Mouse (Mus musculus) bone marrow, adult 2 months (tissue): ENCODE results near the gene Snx4. TPM values are rescaled to one million over a fixed set of nuclear protein-coding genes. Genes with fewer than 3 reads are reported as not detected.

Experiments used
- H3K27ac ChIP-seq: fragments of 200-500 bp; 2 replicates; pipeline ENCODE4 v1.5.1; 2012; ENCODE audit warnings: low read depth, mild to moderate bottlenecking, control low read depth, inconsistent platforms, low read length; ENCODE audit not compliant: control insufficient read depth, poor library complexity, insufficient read depth
- H3K4me1 ChIP-seq: fragments of 200-500 bp; 2 replicates; pipeline ENCODE4 v1.6.1; 2011; ENCODE audit warnings: low read length; ENCODE audit not compliant: control insufficient read depth, insufficient read depth
- H3K4me3 ChIP-seq: fragments of 200-500 bp; replicated peaks from 2 replicates; pipeline ENCODE3; 2011; ENCODE audit warnings: mild to moderate bottlenecking, low read depth, low read length, control low read depth; ENCODE audit not compliant: control insufficient read depth
- CTCF ChIP-seq: fragments of 200-500 bp; IDR thresholded peaks from 2 replicates; pipeline ENCODE4 v1.5.1; 2011; ENCODE audit warnings: low read length, control low read depth; ENCODE audit not compliant: control insufficient read depth, insufficient read depth
- POLR2A ChIP-seq: fragments of 200-500 bp; IDR thresholded peaks from 2 replicates; pipeline ENCODE4 v1.6.1; 2011; ENCODE audit warnings: low read depth, mild to moderate bottlenecking, control low read depth, low read length, borderline replicate concordance; ENCODE audit not compliant: control insufficient read depth
- WGBS: fragments of 180-500 bp; shearing (Covaris S2); methylation state at CpG from one replicate; pipeline ENCODE4 v1.1.7; 2018; 5-methylcytosine and 5-hydroxymethylcytosine counted together
- polyA plus RNA-seq: library from polyadenylated mRNA; stranded (reverse); fragments of >200 nt; gene quantifications from 2 replicates; pipeline ENCODE4 v1.2.4, GENCODE M21; 2011; ENCODE audit warnings: low replicate concordance; ENCODE audit not compliant: missing spikeins, insufficient read depth, insufficient read length

Snx4 gene
- polyA plus RNA-seq, 1 experiment, result 22.3 TPM

DNA sequence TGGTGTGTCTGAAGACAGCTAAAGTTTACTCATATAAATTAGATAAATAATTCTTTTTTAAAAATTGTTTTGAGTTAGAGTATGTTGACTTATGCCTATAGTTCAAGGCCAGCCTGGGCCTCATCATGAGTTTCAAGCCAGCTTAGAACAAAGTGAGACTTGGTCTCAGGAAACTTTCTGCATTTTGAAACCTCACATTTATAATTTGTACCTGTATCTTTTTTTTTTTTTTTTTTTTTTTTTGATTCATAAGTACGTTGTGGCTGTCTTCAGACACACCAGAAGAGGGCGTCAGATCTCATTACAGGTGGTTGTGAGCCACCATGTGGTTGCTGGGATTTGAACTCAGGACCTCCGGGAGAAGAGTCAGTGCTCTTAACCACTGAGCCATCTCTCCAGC is 8.6 kb downstream of the Snx4 start:
- H3K4me3 ChIP-seq, result no peak overlapping the region
- H3K4me1 ChIP-seq, result peaks cover 3% of the 10 kb centered on the region; the same call in 1 of the 2 replicates
- H3K27ac ChIP-seq, result no peak overlapping the region
- TF ChIP-seq CTCF (no peak), POLR2A (no peak)
- WGBS, result 68% methylated on average over 3 of the region's 3 CpGs

DNA sequence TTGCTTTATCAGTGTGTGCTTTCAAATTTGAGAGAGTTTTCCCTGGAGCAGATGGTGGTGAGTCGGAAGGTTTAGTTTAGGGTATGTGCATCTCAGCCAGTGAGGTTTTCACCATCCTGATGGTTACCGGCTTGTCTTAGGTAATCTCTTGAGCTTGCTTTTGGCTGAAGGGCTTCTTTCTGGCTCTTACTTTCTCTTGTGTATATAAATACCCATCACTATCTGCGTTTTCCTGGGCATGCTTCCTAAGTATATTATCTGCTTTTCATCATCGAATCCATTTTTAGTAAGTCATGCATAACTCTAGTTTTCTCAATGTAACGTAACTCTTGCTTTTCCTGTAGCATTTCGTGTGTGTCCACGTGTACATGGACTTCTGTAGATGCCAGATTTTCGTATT is 9.6 kb downstream of the Snx4 start:
- Histone ChIP-seq H3K4me3 (no peak overlapping the region), H3K4me1 (peaks cover 3% of the 10 kb centered on the region; the same call in 1 of the 2 replicates), H3K27ac (no peak overlapping the region)
- 17% methylated on average over 8 of the region's 8 CpGs for WGBS
- no peak for TF ChIP-seq CTCF
- no peak for TF ChIP-seq POLR2A

DNA sequence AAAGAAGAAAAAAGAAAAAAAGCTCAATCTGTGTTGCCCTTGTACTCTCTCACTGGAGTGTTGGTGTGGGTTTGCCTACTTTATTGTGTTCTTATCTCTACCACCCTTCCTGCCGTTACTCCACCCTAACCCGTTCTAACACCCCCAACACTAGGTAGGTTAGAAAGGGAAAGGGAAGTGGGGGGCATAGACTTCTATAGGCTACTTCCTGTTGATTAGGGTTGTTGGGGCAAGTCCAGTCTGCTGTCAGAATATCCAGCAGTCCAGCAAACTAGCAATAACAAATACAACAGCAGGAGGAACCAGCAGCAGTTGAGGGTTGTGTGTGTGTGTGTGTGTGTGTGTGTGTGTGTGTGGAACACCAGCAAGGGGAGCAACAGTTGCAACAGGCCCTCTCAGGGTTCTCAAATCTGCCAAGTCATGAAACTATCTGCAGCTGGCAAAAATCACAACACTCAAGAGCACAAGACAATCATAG is 10.4 kb downstream of the Snx4 start:
- Histone ChIP-seq H3K4me3 (no peak overlapping the region), H3K27ac (no peak overlapping the region), H3K4me1 (peaks cover 3% of the 10 kb centered on the region; the same call in 1 of the 2 replicates)
- TF ChIP-seq CTCF (no peak), POLR2A (no peak)
- 3% methylated on average over 2 of the region's 2 CpGs for WGBS

DNA sequence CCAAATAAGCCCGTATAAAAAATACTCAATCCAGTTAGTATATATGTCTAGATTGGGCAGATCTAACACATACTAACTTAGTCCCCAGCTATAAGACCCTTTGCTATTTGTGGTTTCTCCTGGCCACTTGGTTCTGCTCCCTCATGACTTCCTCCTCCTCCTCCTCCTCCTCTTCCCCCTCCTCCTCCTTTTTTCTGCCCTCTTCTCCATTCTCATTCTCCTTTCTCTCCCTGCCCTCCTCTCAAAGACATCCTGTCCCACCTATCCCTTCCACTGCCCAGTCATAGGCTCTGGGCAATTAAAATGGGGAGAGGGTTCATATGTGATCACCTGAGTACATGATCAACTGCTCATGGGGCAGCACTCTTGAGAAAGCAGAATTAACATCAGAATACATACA is 10.9 kb downstream of the Snx4 start:
- H3K4me3 ChIP-seq, result no peak overlapping the region
- TF ChIP-seq CTCF (no peak), POLR2A (no peak)
- H3K27ac ChIP-seq, result no peak overlapping the region
- 3% methylated on average over 1 of the region's 1 CpGs for WGBS
- H3K4me1 ChIP-seq, result peaks cover 3% of the 10 kb centered on the region; the same call in 1 of the 2 replicates

DNA sequence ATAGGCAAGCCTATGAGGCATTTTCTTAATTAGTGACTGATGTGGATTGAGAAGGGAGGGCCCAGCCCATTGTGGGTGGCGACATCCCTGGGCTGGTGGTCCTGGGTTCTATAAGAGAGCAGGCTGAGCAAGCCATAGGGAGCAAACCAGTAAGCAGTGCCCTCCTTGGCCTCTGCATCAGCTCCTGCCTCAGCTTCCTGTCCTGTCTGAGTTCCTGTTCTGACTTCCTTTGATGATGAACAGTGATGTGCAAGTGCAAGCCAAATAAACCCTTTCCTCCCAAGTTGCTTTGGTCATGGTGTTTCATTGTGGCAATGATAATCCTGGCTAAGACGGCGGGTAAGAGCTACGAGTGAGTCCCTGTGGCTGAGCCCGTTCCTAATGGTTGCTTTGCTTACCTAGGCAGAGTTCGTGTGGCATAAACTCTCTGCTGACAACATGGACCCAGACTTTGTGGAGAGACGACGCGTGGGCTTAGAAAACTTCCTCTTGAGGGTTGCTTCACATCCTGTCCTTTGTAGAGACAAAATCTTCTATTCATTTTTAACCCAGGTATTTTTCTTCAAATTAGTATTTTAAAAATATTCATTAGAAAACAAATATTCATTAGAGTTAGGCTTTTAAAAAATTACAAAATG is 16.5 kb downstream of the Snx4 start:
- Histone ChIP-seq H3K4me3 (no peak overlapping the region), H3K27ac (peak overlapping the region; percentile 55), H3K4me1 (peaks cover 3% of the 10 kb centered on the region; the same call in 1 of the 2 replicates)
- WGBS, result 49% methylated on average over 9 of the region's 9 CpGs
- TF ChIP-seq POLR2A (no peak), CTCF (no peak)

DNA sequence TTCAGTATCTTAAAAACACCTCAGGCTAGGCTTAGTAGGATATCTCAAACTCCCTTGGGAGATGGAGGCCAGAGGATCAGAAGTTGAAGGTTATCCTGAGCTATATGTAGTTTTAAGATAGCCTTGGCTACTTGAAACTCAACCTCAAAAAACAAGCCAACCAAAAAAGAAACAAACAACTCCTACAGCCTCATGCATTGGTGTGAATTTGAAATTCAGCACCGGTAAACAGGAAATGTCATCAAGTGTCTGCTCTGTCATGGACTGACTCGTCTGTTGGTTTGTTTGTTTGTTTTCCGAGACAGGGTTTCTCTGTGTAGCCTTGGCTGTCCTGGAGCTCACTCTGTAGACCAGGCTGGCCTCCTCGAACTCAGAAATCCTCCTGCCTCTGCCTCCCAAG is 20.6 kb downstream of the Snx4 start:
- H3K4me3 ChIP-seq, result no peak overlapping the region
- H3K4me1 ChIP-seq, result peaks cover 3% of the 10 kb centered on the region; the same call in 1 of the 2 replicates
- WGBS, result 84% methylated on average over 4 of the region's 4 CpGs
- H3K27ac ChIP-seq, result no peak overlapping the region
- TF ChIP-seq POLR2A, result no peak
- no peak for TF ChIP-seq CTCF

DNA sequence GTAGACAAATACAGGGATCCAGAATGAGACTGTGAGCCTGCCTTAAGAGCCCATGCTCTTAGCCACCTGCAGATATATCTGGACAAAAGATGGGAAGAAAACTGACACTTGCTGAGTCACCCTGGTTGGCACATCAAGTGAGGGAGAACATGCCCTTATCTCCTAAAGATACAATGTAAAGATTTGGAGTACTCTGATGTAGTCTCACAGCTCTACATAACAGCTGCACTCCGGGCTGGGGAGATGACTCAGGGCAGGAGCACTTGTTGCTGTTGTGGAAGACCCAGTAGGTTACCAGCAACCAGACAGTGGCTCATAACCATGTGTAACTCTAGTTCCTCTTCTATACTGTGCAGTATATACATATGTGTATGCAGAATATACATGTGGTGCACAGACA is 31.8 kb downstream of the Snx4 start:
- no peak overlapping the region for H3K4me3 ChIP-seq
- no peak overlapping the region for H3K27ac ChIP-seq
- no peaks in the 10 kb centered on the region for H3K4me1 ChIP-seq
- no peak for TF ChIP-seq POLR2A
- no peak for TF ChIP-seq CTCF
- WGBS, result 54% methylated on average over 1 of the region's 1 CpGs

DNA sequence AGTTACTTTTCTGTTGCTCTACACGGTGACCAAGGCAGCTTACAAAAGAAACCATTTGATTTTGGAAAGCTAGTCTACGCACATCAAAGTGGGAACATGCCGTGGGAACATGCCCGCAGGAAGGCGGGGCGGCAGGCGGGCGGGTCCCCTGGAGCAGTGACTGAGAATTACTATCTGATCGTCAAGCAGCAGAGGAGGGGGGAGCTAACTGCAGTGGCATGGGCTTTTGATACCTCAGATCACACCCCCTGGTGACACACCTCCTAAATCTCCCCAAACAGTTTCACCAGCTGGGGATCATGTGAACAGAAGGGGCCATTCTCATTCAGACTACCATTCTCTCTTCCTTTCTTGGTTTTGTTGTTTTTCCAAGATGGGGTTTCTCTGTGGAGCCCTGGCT is 37.3 kb downstream of the Snx4 start:
- Histone ChIP-seq H3K27ac (no peak overlapping the region), H3K4me3 (no peak overlapping the region), H3K4me1 (no peaks in the 10 kb centered on the region)
- TF ChIP-seq CTCF (no peak), POLR2A (no peak)
- 87% methylated on average over 9 of the region's 9 CpGs for WGBS

DNA sequence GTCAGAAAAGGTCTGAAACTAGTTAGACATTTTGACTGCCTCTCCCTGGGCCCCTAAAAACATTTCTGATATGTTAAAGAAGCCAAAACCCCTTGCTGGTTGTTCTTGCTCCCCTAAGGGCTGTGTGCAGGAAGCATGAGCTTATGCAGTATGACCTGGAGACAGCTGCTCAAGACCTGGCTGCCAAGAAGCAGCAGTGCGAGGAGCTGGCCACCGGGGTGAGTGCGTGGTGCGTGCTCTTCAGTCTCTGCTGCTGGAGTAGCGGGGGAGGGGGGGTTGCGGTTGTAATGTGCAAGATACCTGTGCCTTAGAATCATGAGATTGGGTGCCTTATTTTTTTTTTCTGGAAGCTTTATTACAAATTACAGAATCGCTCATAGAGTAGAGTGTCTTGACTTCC is 38.7 kb downstream of the Snx4 start:
- WGBS, result 84% methylated on average over 7 of the region's 7 CpGs
- H3K4me1 ChIP-seq, result no peaks in the 10 kb centered on the region
- H3K27ac ChIP-seq, result no peak overlapping the region
- no peak overlapping the region for H3K4me3 ChIP-seq
- TF ChIP-seq POLR2A, result no peak
- TF ChIP-seq CTCF, result no peak

DNA sequence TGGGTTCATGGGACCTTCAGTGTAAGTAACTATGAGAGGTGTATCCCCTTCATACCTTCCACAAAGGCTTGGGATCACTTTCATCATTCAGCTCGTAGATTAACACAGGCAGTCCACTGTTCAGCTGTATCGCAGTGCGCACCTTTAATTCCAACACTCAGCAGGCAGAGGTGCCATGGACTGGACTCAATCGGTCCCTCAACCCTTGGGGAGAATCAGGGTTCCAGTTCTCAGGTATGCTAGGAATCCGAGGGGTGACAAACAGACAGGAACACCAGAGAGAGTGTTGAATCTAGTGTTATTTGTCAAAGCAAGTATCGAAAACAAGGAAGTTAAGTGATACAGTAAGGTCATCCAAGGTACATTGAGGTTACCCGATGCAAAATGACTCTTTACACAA is 41.0 kb downstream of the Snx4 start:
- TF ChIP-seq CTCF, result no peak
- no peak for TF ChIP-seq POLR2A
- no peaks in the 10 kb centered on the region for H3K4me1 ChIP-seq
- WGBS, result 87% methylated on average over 7 of the region's 7 CpGs
- no peak overlapping the region for H3K4me3 ChIP-seq
- H3K27ac ChIP-seq, result no peak overlapping the region
